ENCODE assay signal across 8 mouse cellular contexts in the genomic region with DNA sequence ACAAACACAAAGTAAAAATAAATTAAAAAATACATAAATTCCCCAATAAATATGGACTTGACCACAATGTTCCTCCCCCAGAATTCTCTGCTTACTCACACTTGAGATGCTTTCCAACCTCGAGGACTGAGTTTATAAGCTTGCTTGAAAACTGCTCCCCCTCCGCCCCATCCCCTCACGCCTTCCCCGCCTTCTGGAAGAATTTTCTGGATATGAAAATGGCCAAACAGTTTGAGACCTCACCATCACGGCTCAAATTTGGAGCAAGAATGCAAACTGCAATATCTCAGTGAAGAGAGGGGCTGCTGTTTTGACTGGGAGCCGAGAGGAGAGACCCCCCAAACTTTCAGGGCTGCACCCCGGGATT. TPM values are rescaled to one million over a fixed set of nuclear protein-coding genes. Genes with fewer than 3 reads are reported as not detected.
DNase-seq lines count a peak whose midpoint lies in the region; ATAC-seq and TF ChIP-seq lines count a peak whose summit lies in the region.

No protein-coding gene starts in this region.

- peak overlapping the region; percentile 60 for H3K9ac ChIP-seq in heart, embryonic 12.5 days
- H3K9ac ChIP-seq in forebrain, embryonic 15.5 days (replicated peaks): peak overlapping the region; percentile 61
- H3K9ac ChIP-seq in liver, embryonic 16.5 days (ENCODE audit: low read depth, low read length): peak overlapping the region; percentile 74

- no peak for DNase-seq in heart, postnatal 14 days
- no peak for DNase-seq in G1E (ENCODE audit: low spot score)
- no peak for DNase-seq in cerebellum, adult 11-12 months
- no peak for DNase-seq in left cerebral cortex, postnatal 25 days (ENCODE audit: low spot score in 2 of 2)
- DNase-seq in gastrocnemius, postnatal 36 days: no peak

- peak overlapping the region; percentile 67 for H3K4me3 ChIP-seq in heart, embryonic 12.5 days
- peak overlapping the region; percentile 72 for H3K4me3 ChIP-seq in G1E (ENCODE audit: low read depth, low read length)
- H3K4me3 ChIP-seq in forebrain, embryonic 15.5 days: peak overlapping the region; percentile 60
- peak overlapping the region; percentile 74 for H3K4me3 ChIP-seq in liver, embryonic 16.5 days (ENCODE audit: low read depth, low read length)

- no peaks in the 10 kb centered on the region for H3K36me3 ChIP-seq in heart, embryonic 12.5 days
- H3K36me3 ChIP-seq in G1E (replicated peaks): no peaks in the 10 kb centered on the region
- H3K36me3 ChIP-seq in forebrain, embryonic 15.5 days: no peaks in the 10 kb centered on the region
- H3K36me3 ChIP-seq in liver, embryonic 16.5 days (ENCODE audit: control insufficient read depth, insufficient read depth): no peaks in the 10 kb centered on the region

- peak overlapping the region; percentile 89 for H3K27ac ChIP-seq in heart, embryonic 12.5 days (ENCODE audit: poor library complexity, severe bottlenecking)
- H3K27ac ChIP-seq in forebrain, embryonic 15.5 days (replicated peaks): peak overlapping the region; percentile 93
- H3K27ac ChIP-seq in liver, embryonic 16.5 days (ENCODE audit: low read length): peak overlapping the region; percentile 87

- H3K27me3 ChIP-seq in heart, embryonic 12.5 days (replicated peaks): no peaks in the 10 kb centered on the region
- H3K27me3 ChIP-seq in G1E (ENCODE audit: insufficient read depth, low read length): peaks cover 13% of the 10 kb centered on the region
- no peaks in the 10 kb centered on the region for H3K27me3 ChIP-seq in forebrain, embryonic 15.5 days
- peaks cover 15% of the 10 kb centered on the region; the same call in 1 of the 2 replicates for H3K27me3 ChIP-seq in liver, embryonic 16.5 days (ENCODE audit: control insufficient read depth, insufficient read depth, low read depth, low read length)

- no peaks in the 10 kb centered on the region for H3K9me3 ChIP-seq in heart, embryonic 12.5 days (replicated peaks)
- no peaks in the 10 kb centered on the region for H3K9me3 ChIP-seq in G1E (replicated peaks)
- H3K9me3 ChIP-seq in forebrain, embryonic 15.5 days: no peaks in the 10 kb centered on the region
- no peaks in the 10 kb centered on the region for H3K9me3 ChIP-seq in liver, embryonic 16.5 days (replicated peaks; ENCODE audit: control insufficient read depth, low read length)

- no peak for TF ChIP-seq CTCF in G1E (IDR thresholded peaks at IDR 0.05; ENCODE audit: low read depth, low read length)

- H3K4me2 ChIP-seq in heart, embryonic 12.5 days: peak overlapping the region; percentile 77
- peak overlapping the region; percentile 66 for H3K4me2 ChIP-seq in forebrain, embryonic 15.5 days (replicated peaks)
- H3K4me2 ChIP-seq in liver, embryonic 16.5 days (ENCODE audit: low read depth, low read length): peak overlapping the region; percentile 96

- intact Hi-C loops in heart, postnatal 14 days (cut with DNase I): loop anchor here (2.0 kb wide), 1 partner anchor 16 kb away; a partner anchor contains a TSS
- intact Hi-C loops in left cerebral cortex, postnatal 25 days (cut with DNase I): loop anchor here (2.0 kb wide), 1 partner anchor 14 kb away; a partner anchor contains a TSS
- intact Hi-C loops in gastrocnemius, postnatal 36 days (cut with DNase I): loop anchor here (2.0 kb wide), 1 partner anchor 16 kb away; a partner anchor contains a TSS

- ATAC-seq in heart, embryonic 12.5 days (ENCODE audit: insufficient number of reproducible peaks, low FRiP score): no peak
- no peak for ATAC-seq in G1E (ENCODE audit: extremely low read depth, insufficient number of reproducible peaks, low FRiP score, poor library complexity, severe bottlenecking)
- ATAC-seq in forebrain, embryonic 15.5 days (replicated peaks): no peak
- no peak for ATAC-seq in liver, embryonic 16.5 days (ENCODE audit: low read depth)

- peaks cover 17% of the 10 kb centered on the region for H3K4me1 ChIP-seq in heart, embryonic 12.5 days (replicated peaks)
- peaks cover 55% of the 10 kb centered on the region for H3K4me1 ChIP-seq in G1E (ENCODE audit: insufficient read depth, low read depth, low read length)
- H3K4me1 ChIP-seq in forebrain, embryonic 15.5 days: peaks cover 17% of the 10 kb centered on the region
- peaks cover 40% of the 10 kb centered on the region for H3K4me1 ChIP-seq in liver, embryonic 16.5 days (ENCODE audit: control insufficient read depth, low read depth, low read length)

- 1% methylated on average over 7 of the region's 7 CpGs for WGBS in heart, embryonic 12.5 days
- WGBS in forebrain, embryonic 15.5 days: under 1% methylated on average over 7 of the region's 7 CpGs
- WGBS in liver, embryonic 16.5 days (ENCODE audit: insufficient replicate concordance): under 1% methylated on average over 7 of the region's 7 CpGs

RNA-seq across cellular contexts. Expression of a gene that starts 14.5 kb away (rescaled TPM):
- polyA plus RNA-seq in heart, embryonic 12.5 days (2016; fragmentation: Nextera tagmentation; extraction: Ambion mirVana): 840 and 852 TPM in 2 replicates
- 1,000 to 10,000 TPM in 1 of 2 experiments, 100 to 1,000 TPM in 1; 947 to 1,009 TPM for total RNA-seq in heart, postnatal 14 days (2021)
- 477 and 495 TPM in 2 replicates for total RNA-seq in G1E (2014; fragmentation: Nextera tagmentation)
- total RNA-seq in G1E (2017): 212 and 267 TPM in 2 replicates
- polyA plus RNA-seq in G1E (2012): 28.0 and 92.4 TPM in 2 replicates
- 1,235 and 1,278 TPM in 2 replicates for polyA plus RNA-seq in forebrain, embryonic 15.5 days (2015; fragmentation: Nextera tagmentation; extraction: Ambion mirVana)
- polyA plus RNA-seq in liver, embryonic 16.5 days (2015; fragmentation: Nextera tagmentation; extraction: Ambion mirVana): 573 and 608 TPM in 2 replicates
- total RNA-seq in left cerebral cortex, postnatal 25 days (2021): 100 to 1,000 TPM; 810 to 811 TPM
- 1,000 to 10,000 TPM; 1,061 to 1,578 TPM for total RNA-seq in gastrocnemius, postnatal 36 days (2021)

RNA-seq across cellular contexts. Expression of a gene that starts 15.4 kb away (rescaled TPM):
- 0.28 and 0.67 TPM in 2 replicates for polyA plus RNA-seq in heart, embryonic 12.5 days (2016; fragmentation: Nextera tagmentation; extraction: Ambion mirVana)
- under 1 TPM in 1 of 2 experiments, not detected in 1; 0.24 TPM for total RNA-seq in heart, postnatal 14 days (2021)
- total RNA-seq in G1E (2014; fragmentation: Nextera tagmentation) (not detected in 2 replicates), G1E (2017) (not detected in 2 replicates)
- 0.22 and 0.45 TPM in 2 replicates for polyA plus RNA-seq in G1E (2012)
- polyA plus RNA-seq in forebrain, embryonic 15.5 days (2015; fragmentation: Nextera tagmentation; extraction: Ambion mirVana): 0.55 TPM in 2 replicates
- 0.18 and 0.27 TPM in 2 replicates for polyA plus RNA-seq in liver, embryonic 16.5 days (2015; fragmentation: Nextera tagmentation; extraction: Ambion mirVana)
- total RNA-seq in left cerebral cortex, postnatal 25 days (2021): under 1 TPM in 1 of 2 experiments, not detected in 1; 0.46 TPM
- total RNA-seq in gastrocnemius, postnatal 36 days (2021): under 1 TPM in 1 of 2 experiments, not detected in 1; 0.20 TPM

RNA-seq across cellular contexts. Expression of a gene that starts 29.4 kb away (rescaled TPM):
- polyA plus RNA-seq in heart, embryonic 12.5 days (2016; fragmentation: Nextera tagmentation; extraction: Ambion mirVana): 11.0 and 11.4 TPM in 2 replicates
- total RNA-seq in heart, postnatal 14 days (2021): 10 to 100 TPM; 10.8 to 11.5 TPM
- 29.0 and 30.3 TPM in 2 replicates for total RNA-seq in G1E (2014; fragmentation: Nextera tagmentation)
- total RNA-seq in G1E (2017): 32.2 and 36.5 TPM in 2 replicates
- polyA plus RNA-seq in G1E (2012): 112 and 117 TPM in 2 replicates
- polyA plus RNA-seq in forebrain, embryonic 15.5 days (2015; fragmentation: Nextera tagmentation; extraction: Ambion mirVana): 11.3 and 13.4 TPM in 2 replicates
- polyA plus RNA-seq in liver, embryonic 16.5 days (2015; fragmentation: Nextera tagmentation; extraction: Ambion mirVana): 4.0 and 4.2 TPM in 2 replicates
- 10 to 100 TPM; 11.4 to 15.2 TPM for total RNA-seq in left cerebral cortex, postnatal 25 days (2021)
- 1 to 10 TPM; 3.4 to 4.3 TPM for total RNA-seq in gastrocnemius, postnatal 36 days (2021)

RNA-seq across cellular contexts. Expression of a gene that starts 36.8 kb away (rescaled TPM):
- polyA plus RNA-seq in heart, embryonic 12.5 days (2016; fragmentation: Nextera tagmentation; extraction: Ambion mirVana): 41.8 and 49.3 TPM in 2 replicates
- total RNA-seq in heart, postnatal 14 days (2021): 10 to 100 TPM; 48.0 to 62.4 TPM
- total RNA-seq in G1E (2014; fragmentation: Nextera tagmentation) (76.6 and 83.4 TPM in 2 replicates), G1E (2017) (13.5 and 14.6 TPM in 2 replicates)
- polyA plus RNA-seq in G1E (2012): 50.1 and 51.7 TPM in 2 replicates
- polyA plus RNA-seq in forebrain, embryonic 15.5 days (2015; fragmentation: Nextera tagmentation; extraction: Ambion mirVana): 35.9 and 38.0 TPM in 2 replicates
- polyA plus RNA-seq in liver, embryonic 16.5 days (2015; fragmentation: Nextera tagmentation; extraction: Ambion mirVana): 18.4 and 20.3 TPM in 2 replicates
- 10 to 100 TPM; 92.5 to 95.3 TPM for total RNA-seq in left cerebral cortex, postnatal 25 days (2021)
- 1 to 10 TPM; 3.8 to 4.0 TPM for total RNA-seq in gastrocnemius, postnatal 36 days (2021)
